Mouse (Mus musculus): ENCODE results near the gene Ak4. TPM values are rescaled to one million over a fixed set of nuclear protein-coding genes. Genes with fewer than 3 reads are reported as not detected.
A peak's percentile ranks its signal among the peaks of the same experiment; 100 is the strongest.

Ak4 gene
- polyA plus RNA-seq, 1 experiment from 2014 or later = 5.0 TPM

GRCm38 (mm10) chr4:101507571-101508422 is 88.7 kb downstream of the Ak4 start:
- WGBS = 10% methylated on average over 24 of the region's 24 CpGs
- Histone ChIP-seq H3K27me3 (replicated peaks; ENCODE audit: control insufficient read depth, insufficient read depth, low read length) (peaks cover 7% of the 10 kb centered on the region; the same call in 1 of the 2 replicates), H3K9me3 (ENCODE audit: control insufficient read depth, low read length) (no peaks in the 10 kb centered on the region), H3K4me3 (ENCODE audit: low read depth, low read length) (peak overlapping the region; percentile 44), H3K4me1 (ENCODE audit: control insufficient read depth, insufficient read depth, low read length) (peaks cover 14% of the 10 kb centered on the region), H3K27ac (replicated peaks; ENCODE audit: low read depth, low read length) (no peak overlapping the region; the same call in 1 of the 2 replicates), H3K36me3 (ENCODE audit: control insufficient read depth, insufficient read depth, low read length) (no peaks in the 10 kb centered on the region), H3K4me2 (ENCODE audit: low read depth, low read length) (peak overlapping the region; percentile 89), H3K9ac (ENCODE audit: low read depth, low read length) (peak overlapping the region; percentile 51)
- ATAC-seq (ENCODE audit: low read depth) (peak; percentile 32), DNase-seq (ENCODE audit: low spot score) (peak; percentile 74)

- Histone ChIP-seq H3K27me3 (replicated peaks; ENCODE audit: control insufficient read depth, insufficient read depth, low read length) (peaks cover 7% of the 10 kb centered on the region; the same call in 1 of the 2 replicates), H3K4me1 (ENCODE audit: control insufficient read depth, insufficient read depth, low read length) (peaks cover 14% of the 10 kb centered on the region), H3K27ac (replicated peaks; ENCODE audit: low read depth, low read length) (no peak overlapping the region), H3K4me3 (ENCODE audit: low read depth, low read length) (peak overlapping the region; percentile 44), H3K9ac (ENCODE audit: low read depth, low read length) (peak overlapping the region; percentile 58), H3K4me2 (ENCODE audit: low read depth, low read length) (peak overlapping the region; percentile 89), H3K36me3 (ENCODE audit: control insufficient read depth, insufficient read depth, low read length) (no peaks in the 10 kb centered on the region), H3K9me3 (ENCODE audit: control insufficient read depth, low read length) (no peaks in the 10 kb centered on the region)
- no peak for ATAC-seq (ENCODE audit: low read depth)
- 5% methylated on average over 10 of the region's 10 CpGs for WGBS
- DNase-seq (ENCODE audit: low spot score) = no peak
Measured at GRCm38 (mm10) chr4:101508431-101508830, 89.4 kb downstream of the Ak4 start.

GRCm38 (mm10) chr4:101508851-101509577 is 89.9 kb downstream of the Ak4 start:
- ATAC-seq (ENCODE audit: low read depth) (peak; percentile 45), DNase-seq (ENCODE audit: low spot score) (peak; percentile 36)
- WGBS = 7% methylated on average over 21 of the region's 30 CpGs
- Histone ChIP-seq H3K27me3 (replicated peaks; ENCODE audit: control insufficient read depth, insufficient read depth, low read length) (peaks cover 7% of the 10 kb centered on the region; the same call in 1 of the 2 replicates), H3K9ac (ENCODE audit: low read depth, low read length) (peak overlapping the region; percentile 58), H3K36me3 (ENCODE audit: control insufficient read depth, insufficient read depth, low read length) (no peaks in the 10 kb centered on the region), H3K4me1 (ENCODE audit: control insufficient read depth, insufficient read depth, low read length) (peaks cover 14% of the 10 kb centered on the region), H3K4me3 (ENCODE audit: low read depth, low read length) (peak overlapping the region; percentile 44), H3K9me3 (ENCODE audit: control insufficient read depth, low read length) (no peaks in the 10 kb centered on the region), H3K27ac (replicated peaks; ENCODE audit: low read depth, low read length) (no peak overlapping the region; the same call in 1 of the 2 replicates), H3K4me2 (ENCODE audit: low read depth, low read length) (peak overlapping the region; percentile 89)

- no peak overlapping the region for H3K4me2 ChIP-seq (ENCODE audit: low read depth, low read length)
- H3K9ac ChIP-seq (ENCODE audit: low read depth, low read length) = no peak overlapping the region
- H3K27ac ChIP-seq (replicated peaks; ENCODE audit: low read depth, low read length) = no peak overlapping the region
- DNase-seq (ENCODE audit: low spot score) (no peak), ATAC-seq (ENCODE audit: low read depth) (no peak)
- no peak overlapping the region for H3K4me3 ChIP-seq (ENCODE audit: low read depth, low read length)
- peaks cover 14% of the 10 kb centered on the region for H3K4me1 ChIP-seq (ENCODE audit: control insufficient read depth, insufficient read depth, low read length)
- H3K27me3 ChIP-seq (replicated peaks; ENCODE audit: control insufficient read depth, insufficient read depth, low read length) = peaks cover 7% of the 10 kb centered on the region; the same call in 1 of the 2 replicates
- no peaks in the 10 kb centered on the region for H3K36me3 ChIP-seq (ENCODE audit: control insufficient read depth, insufficient read depth, low read length)
- no peaks in the 10 kb centered on the region for H3K9me3 ChIP-seq (ENCODE audit: control insufficient read depth, low read length)
- WGBS = 76% methylated on average over 8 of the region's 8 CpGs
Measured at GRCm38 (mm10) chr4:101510111-101510903, 91.2 kb downstream of the Ak4 start.

GRCm38 (mm10) chr4:101510904-101511210 is 91.8 kb downstream of the Ak4 start:
- WGBS = 69% methylated on average over 5 of the region's 5 CpGs

GRCm38 (mm10) chr4:101511768-101512521 is 92.9 kb downstream of the Ak4 start:
- H3K9me3 ChIP-seq (ENCODE audit: control insufficient read depth, low read length) = no peaks in the 10 kb centered on the region
- H3K4me1 ChIP-seq (ENCODE audit: control insufficient read depth, insufficient read depth, low read length) = peaks cover 14% of the 10 kb centered on the region
- no peak overlapping the region for H3K27ac ChIP-seq (replicated peaks; ENCODE audit: low read depth, low read length)
- H3K4me3 ChIP-seq (ENCODE audit: low read depth, low read length) = no peak overlapping the region
- no peak overlapping the region for H3K4me2 ChIP-seq (ENCODE audit: low read depth, low read length)
- DNase-seq (ENCODE audit: low spot score) (no peak), ATAC-seq (ENCODE audit: low read depth) (no peak)
- WGBS = 87% methylated on average over 5 of the region's 5 CpGs
- no peak overlapping the region for H3K9ac ChIP-seq (ENCODE audit: low read depth, low read length)
- H3K27me3 ChIP-seq (replicated peaks; ENCODE audit: control insufficient read depth, insufficient read depth, low read length) = peaks cover 7% of the 10 kb centered on the region; the same call in 1 of the 2 replicates
- H3K36me3 ChIP-seq (ENCODE audit: control insufficient read depth, insufficient read depth, low read length) = no peaks in the 10 kb centered on the region

More at GRCm38 (mm10) chr4:101510904-101511210, 91.8 kb downstream of the Ak4 start:
- Histone ChIP-seq H3K9me3 (ENCODE audit: control insufficient read depth, low read length) (no peaks in the 10 kb centered on the region), H3K4me3 (ENCODE audit: low read depth, low read length) (no peak overlapping the region), H3K27ac (replicated peaks; ENCODE audit: low read depth, low read length) (no peak overlapping the region), H3K36me3 (ENCODE audit: control insufficient read depth, insufficient read depth, low read length) (no peaks in the 10 kb centered on the region), H3K9ac (ENCODE audit: low read depth, low read length) (no peak overlapping the region), H3K4me2 (ENCODE audit: low read depth, low read length) (no peak overlapping the region), H3K27me3 (replicated peaks; ENCODE audit: control insufficient read depth, insufficient read depth, low read length) (peaks cover 7% of the 10 kb centered on the region; the same call in 1 of the 2 replicates), H3K4me1 (ENCODE audit: control insufficient read depth, insufficient read depth, low read length) (peaks cover 14% of the 10 kb centered on the region)
- ATAC-seq (ENCODE audit: low read depth) = no peak
- DNase-seq (ENCODE audit: low spot score) = no peak

GRCm38 (mm10) chr4:101513251-101513650 is 94.2 kb downstream of the Ak4 start:
- Histone ChIP-seq H3K27me3 (replicated peaks; ENCODE audit: control insufficient read depth, insufficient read depth, low read length) (peaks cover 7% of the 10 kb centered on the region; the same call in 1 of the 2 replicates), H3K27ac (replicated peaks; ENCODE audit: low read depth, low read length) (no peak overlapping the region), H3K4me1 (ENCODE audit: control insufficient read depth, insufficient read depth, low read length) (peaks cover 14% of the 10 kb centered on the region), H3K9me3 (ENCODE audit: control insufficient read depth, low read length) (no peaks in the 10 kb centered on the region), H3K4me3 (ENCODE audit: low read depth, low read length) (no peak overlapping the region), H3K9ac (ENCODE audit: low read depth, low read length) (no peak overlapping the region), H3K4me2 (ENCODE audit: low read depth, low read length) (no peak overlapping the region), H3K36me3 (ENCODE audit: control insufficient read depth, insufficient read depth, low read length) (no peaks in the 10 kb centered on the region)
- WGBS = 89% methylated on average over 3 of the region's 3 CpGs
- DNase-seq (ENCODE audit: low spot score) = no peak
- ATAC-seq (ENCODE audit: low read depth) = no peak
